Mouse (Mus musculus): ENCODE measurements at regions not wholly inside any gene's neighbourhood (a gene's known extent, or its start where the extent isn't known, plus 50 kb on each side); places are given as distances from the start of the nearest gene placed in this dataset.
"Not testable (repeated sequence)": the region's sequence is repeated elsewhere in the genome, so short reads cannot be mapped to it uniquely, and the experiment has no call there.

GRCm38 (mm10) chr4:89753484-89753883 is 74.2 kb downstream of the Dmrta1 start:
- Histone ChIP-seq H3K36me3 (replicated peaks) (no peaks in the 10 kb centered on the region), H3K4me1 (no peaks in the 10 kb centered on the region), H3K9ac (no peak overlapping the region), H3K27me3 (replicated peaks) (no peaks in the 10 kb centered on the region), H3K4me2 (no peak overlapping the region), H3K4me3 (no peak overlapping the region), H3K9me3 (no peaks in the 10 kb centered on the region), H3K27ac (no peak overlapping the region)
- no peak for ATAC-seq (replicated peaks)
- WGBS, result 88% methylated on average over 1 of the region's 1 CpGs

GRCm38 (mm10) chr4:89776269-89776668 is 97.0 kb downstream of the Dmrta1 start:
- H3K36me3 ChIP-seq (replicated peaks), result no peaks in the 10 kb centered on the region
- H3K9me3 ChIP-seq, result no peaks in the 10 kb centered on the region
- no peak overlapping the region for H3K9ac ChIP-seq
- no peaks in the 10 kb centered on the region for H3K27me3 ChIP-seq (replicated peaks)
- no peak overlapping the region for H3K4me2 ChIP-seq
- H3K27ac ChIP-seq, result no peak overlapping the region
- WGBS, result 60% methylated on average over 10 of the region's 10 CpGs
- no peak overlapping the region for H3K4me3 ChIP-seq
- no peak for ATAC-seq (replicated peaks)
- no peaks in the 10 kb centered on the region for H3K4me1 ChIP-seq

- Histone ChIP-seq H3K4me3 (no peak overlapping the region), H3K4me2 (no peak overlapping the region), H3K27ac (no peak overlapping the region), H3K27me3 (replicated peaks) (no peaks in the 10 kb centered on the region), H3K4me1 (no peaks in the 10 kb centered on the region), H3K36me3 (replicated peaks) (no peaks in the 10 kb centered on the region), H3K9ac (no peak overlapping the region), H3K9me3 (no peaks in the 10 kb centered on the region)
- no peak for ATAC-seq (replicated peaks)
- 93% methylated on average over 1 of the region's 1 CpGs for WGBS
Measured at GRCm38 (mm10) chr4:89781487-89781886, 102.3 kb downstream of the Dmrta1 start.

- no peak overlapping the region for H3K27ac ChIP-seq
- no peaks in the 10 kb centered on the region for H3K9me3 ChIP-seq
- H3K4me1 ChIP-seq, result no peaks in the 10 kb centered on the region
- no peak overlapping the region for H3K4me3 ChIP-seq
- H3K4me2 ChIP-seq, result no peak overlapping the region
- H3K27me3 ChIP-seq (replicated peaks), result no peaks in the 10 kb centered on the region
- H3K9ac ChIP-seq, result no peak overlapping the region
- no peaks in the 10 kb centered on the region for H3K36me3 ChIP-seq (replicated peaks)
- ATAC-seq (replicated peaks), result no peak
- WGBS, result 88% methylated on average over 7 of the region's 7 CpGs
Measured at GRCm38 (mm10) chr4:89816823-89817222, 137.6 kb downstream of the Dmrta1 start.

GRCm38 (mm10) chr4:89834552-89835206 is 155.4 kb downstream of the Dmrta1 start:
- 61% methylated on average over 6 of the region's 6 CpGs for WGBS
- Histone ChIP-seq H3K9me3 (no peaks in the 10 kb centered on the region), H3K4me2 (no peak overlapping the region), H3K36me3 (replicated peaks) (no peaks in the 10 kb centered on the region), H3K4me1 (no peaks in the 10 kb centered on the region), H3K27ac (no peak overlapping the region), H3K27me3 (replicated peaks) (no peaks in the 10 kb centered on the region), H3K4me3 (no peak overlapping the region), H3K9ac (no peak overlapping the region)
- ATAC-seq (replicated peaks), result peak; percentile 71; the same call in 1 of the 2 replicates

- WGBS, result 25% methylated on average over 8 of the region's 15 CpGs
- ATAC-seq (replicated peaks), result peak; percentile 87
- peak overlapping the region; percentile 36 for H3K4me2 ChIP-seq
- not testable (repeated sequence) for H3K27ac ChIP-seq; H3K4me1 ChIP-seq; H3K36me3 ChIP-seq (replicated peaks); H3K9ac ChIP-seq; H3K27me3 ChIP-seq (replicated peaks); H3K9me3 ChIP-seq
- H3K4me3 ChIP-seq, result peak overlapping the region; percentile 18; the same call in 1 of the 2 replicates
Measured at GRCm38 (mm10) chr4:89875375-89876055, 196.3 kb downstream of the Dmrta1 start.

- H3K9ac ChIP-seq; H3K36me3 ChIP-seq (replicated peaks); H3K9me3 ChIP-seq; H3K27ac ChIP-seq; H3K4me1 ChIP-seq; ATAC-seq (replicated peaks); H3K27me3 ChIP-seq (replicated peaks): not testable (repeated sequence)
- Histone ChIP-seq H3K4me3 (peak overlapping the region; percentile 38), H3K4me2 (peak overlapping the region; percentile 53)
- 23% methylated on average over 9 of the region's 14 CpGs for WGBS
Measured at GRCm38 (mm10) chr4:89876131-89876530, 196.9 kb downstream of the Dmrta1 start.

- Histone ChIP-seq H3K36me3 (replicated peaks) (no peaks in the 10 kb centered on the region), H3K9ac (no peak overlapping the region), H3K4me2 (no peak overlapping the region), H3K4me1 (0 out of 2 replicates have a peak, but pooled peaks cover 2% of the 10 kb centered on the region), H3K4me3 (no peak overlapping the region), H3K27ac (no peak overlapping the region), H3K27me3 (replicated peaks) (no peaks in the 10 kb centered on the region), H3K9me3 (no peaks in the 10 kb centered on the region)
- peak; percentile 63; the same call in 1 of the 2 replicates for ATAC-seq (replicated peaks)
- WGBS, result 52% methylated on average over 3 of the region's 3 CpGs
Measured at GRCm38 (mm10) chr4:89881083-89881482, 201.8 kb downstream of the Dmrta1 start.

- Histone ChIP-seq H3K36me3 (replicated peaks) (no peaks in the 10 kb centered on the region), H3K27me3 (replicated peaks) (no peaks in the 10 kb centered on the region), H3K4me3 (no peak overlapping the region), H3K9ac (no peak overlapping the region), H3K27ac (no peak overlapping the region), H3K4me1 (no peaks in the 10 kb centered on the region), H3K4me2 (no peak overlapping the region), H3K9me3 (no peaks in the 10 kb centered on the region)
- ATAC-seq (replicated peaks), result no peak
Measured at GRCm38 (mm10) chr4:89909622-89910021, 230.4 kb downstream of the Dmrta1 start.

GRCm38 (mm10) chr4:89937673-89938072 is 258.4 kb downstream of the Dmrta1 start:
- Histone ChIP-seq H3K27me3 (replicated peaks) (no peaks in the 10 kb centered on the region), H3K27ac (no peak overlapping the region), H3K9ac (no peak overlapping the region), H3K4me2 (no peak overlapping the region), H3K4me1 (no peaks in the 10 kb centered on the region), H3K4me3 (no peak overlapping the region), H3K36me3 (replicated peaks) (no peaks in the 10 kb centered on the region), H3K9me3 (no peaks in the 10 kb centered on the region)
- 67% methylated on average over 1 of the region's 1 CpGs for WGBS
- ATAC-seq (replicated peaks), result no peak

- no peaks in the 10 kb centered on the region for H3K4me1 ChIP-seq
- H3K4me3 ChIP-seq, result no peak overlapping the region
- H3K9me3 ChIP-seq, result no peaks in the 10 kb centered on the region
- no peaks in the 10 kb centered on the region for H3K27me3 ChIP-seq (replicated peaks)
- 83% methylated on average over 4 of the region's 4 CpGs for WGBS
- no peaks in the 10 kb centered on the region for H3K36me3 ChIP-seq (replicated peaks)
- H3K9ac ChIP-seq, result no peak overlapping the region
- no peak for ATAC-seq (replicated peaks)
- H3K4me2 ChIP-seq, result no peak overlapping the region
- no peak overlapping the region for H3K27ac ChIP-seq
Measured at GRCm38 (mm10) chr4:89941308-89941707, 262.1 kb downstream of the Dmrta1 start.

- no peaks in the 10 kb centered on the region for H3K9me3 ChIP-seq
- no peak for ATAC-seq (replicated peaks)
- 78% methylated on average over 3 of the region's 3 CpGs for WGBS
Measured at GRCm38 (mm10) chr4:89976146-89976545, 242.5 kb upstream of the Zfp352 start.

GRCm38 (mm10) chr4:90003413-90003812 is 215.2 kb upstream of the Zfp352 start:
- Histone ChIP-seq H3K4me2 (no peak overlapping the region), H3K4me1 (no peaks in the 10 kb centered on the region), H3K27me3 (replicated peaks) (no peaks in the 10 kb centered on the region), H3K4me3 (no peak overlapping the region), H3K9ac (no peak overlapping the region), H3K27ac (no peak overlapping the region), H3K36me3 (replicated peaks) (no peaks in the 10 kb centered on the region), H3K9me3 (no peaks in the 10 kb centered on the region)
- 85% methylated on average over 3 of the region's 3 CpGs for WGBS
- no peak for ATAC-seq (replicated peaks)

More at GRCm38 (mm10) chr4:89976146-89976545, 242.5 kb upstream of the Zfp352 start:
- H3K4me1 ChIP-seq, result no peaks in the 10 kb centered on the region
- no peak overlapping the region for H3K4me3 ChIP-seq
- no peaks in the 10 kb centered on the region for H3K27me3 ChIP-seq (replicated peaks)
- H3K9ac ChIP-seq, result no peak overlapping the region
- H3K27ac ChIP-seq, result no peak overlapping the region
- H3K36me3 ChIP-seq (replicated peaks), result no peaks in the 10 kb centered on the region
- H3K4me2 ChIP-seq, result no peak overlapping the region
